Mouse (Mus musculus) thymus, adult 2 months (tissue): ENCODE measurements at regions not wholly inside any gene's neighbourhood (a gene's known extent, or its start where the extent isn't known, plus 50 kb on each side); places are given as distances from the start of the nearest gene placed in this dataset.
"Not testable (repeated sequence)": the region's sequence is repeated elsewhere in the genome, so short reads cannot be mapped to it uniquely, and the experiment has no call there.

Source experiments
- CTCF ChIP-seq: fragments of 200-500 bp; IDR thresholded peaks from 2 replicates; pipeline ENCODE4 v1.5.1; 2012; ENCODE audit warnings: mild to moderate bottlenecking, control low read depth, low read length, moderate library complexity, borderline replicate concordance; ENCODE audit not compliant: control insufficient read depth, poor library complexity, insufficient read depth; ENCODE audit errors: extremely low read depth
- POLR2A ChIP-seq: fragments of 200-500 bp; IDR thresholded peaks from 2 replicates; pipeline ENCODE4 v1.6.1; 2012; ENCODE audit warnings: mild to moderate bottlenecking, low read length, control low read depth, moderate library complexity; ENCODE audit not compliant: control insufficient read depth, poor library complexity, insufficient read depth; ENCODE audit errors: extremely low read depth

- TF ChIP-seq POLR2A, CTCF: not testable (repeated sequence)
Observed at GRCm38 (mm10) chr13:11030874-11031273, 670.2 kb upstream of the Chrm3 start.
